Mouse (Mus musculus) E14TG2a.4 (cell line): Measurements from ENCODE around the gene Hoxc5.

Experiments used
- CTCF ChIP-seq: conservative IDR thresholded peaks from 2 replicates; pipeline ENCODE4 v1.5.1; 2014; ENCODE audit warnings: low read length
- NANOG ChIP-seq: IDR thresholded peaks from 2 replicates; pipeline ENCODE4 v1.6.1; 2014; ENCODE audit warnings: borderline replicate concordance, low read length, mixed read lengths
- POU5F1 ChIP-seq: IDR thresholded peaks from 2 replicates; pipeline ENCODE4 v1.6.1; 2014; ENCODE audit warnings: low read length, borderline replicate concordance

GRCm38 (mm10) chr15:102999183-102999831 lies 32.1 kb downstream of the Hoxc5 start:
- no peak for TF ChIP-seq CTCF
- TF ChIP-seq POU5F1: no peak
- no peak for TF ChIP-seq NANOG
